Mouse (Mus musculus) stomach, postnatal 0 days (tissue): ENCODE data around the gene Ccdc149. TPM values are rescaled to one million over a fixed set of nuclear protein-coding genes. Genes with fewer than 3 reads are reported as not detected.

Experiments used
- ATAC-seq: fragments of 200-750 bp; cut with Nextera tagmentation; 2 replicates; pipeline ENCODE4 v1.8.0; 2017; ENCODE audit not compliant: low FRiP score, low TSS enrichment
- DNase-seq: peaks from one replicate; pipeline ENCODE4 v3.0.0-alpha.2; 2016; ENCODE audit warnings: low spot score
- H3K27ac ChIP-seq: fragments of 300-500 bp; sonication (generic); replicated peaks from 2 replicates; pipeline ENCODE4 v1.5.1; 2014; ENCODE audit warnings: mild to moderate bottlenecking, control low read depth
- H3K27me3 ChIP-seq: fragments of 300-500 bp; sonication (generic); 2 replicates; pipeline ENCODE4 v1.6.1; 2014; ENCODE audit warnings: low read length; ENCODE audit not compliant: control insufficient read depth, insufficient read depth
- H3K36me3 ChIP-seq: fragments of 300-500 bp; sonication (generic); 2 replicates; pipeline ENCODE4 v1.6.1; 2014; ENCODE audit warnings: low read length, mixed read lengths; ENCODE audit not compliant: control insufficient read depth, insufficient read depth
- H3K4me1 ChIP-seq: fragments of 300-500 bp; sonication (generic); replicated peaks from 2 replicates; pipeline ENCODE4 v1.6.1; 2014; ENCODE audit warnings: antibody characterized with exemption; ENCODE audit not compliant: control insufficient read depth, insufficient read depth
- H3K4me2 ChIP-seq: fragments of 300-500 bp; sonication (generic); replicated peaks from 2 replicates; pipeline ENCODE4 v1.6.1; 2014; ENCODE audit warnings: low read depth, mild to moderate bottlenecking, control low read depth, moderate library complexity
- H3K4me3 ChIP-seq: fragments of 300-500 bp; sonication (generic); 2 replicates; pipeline ENCODE4 v1.5.1; 2014; ENCODE audit warnings: low read depth, low read length, control low read depth
- H3K9ac ChIP-seq: fragments of 300-500 bp; sonication (generic); 2 replicates; pipeline ENCODE4 v1.6.1; 2014; ENCODE audit warnings: mild to moderate bottlenecking, low read length, control low read depth, mixed read lengths
- H3K9me3 ChIP-seq: fragments of 300-500 bp; sonication (generic); 2 replicates; pipeline ENCODE4 v1.6.1; 2016; ENCODE audit warnings: low read length; ENCODE audit not compliant: control insufficient read depth
- CTCF ChIP-seq: IDR thresholded peaks from 2 replicates; pipeline ENCODE4 v1.5.1; 2016; ENCODE audit warnings: antibody characterized with exemption, low read depth, mild to moderate bottlenecking, moderate library complexity
- EP300 ChIP-seq: optimal IDR thresholded peaks from 2 replicates; pipeline ENCODE3; 2016; ENCODE audit warnings: antibody characterized with exemption
- WGBS: fragments of 180-500 bp; shearing (Covaris S2); extraction: QIAGEN DNeasy Blood & Tissue Kit; methylation state at CpG from one replicate; pipeline ENCODE4 v1.1.7; 2014; 5-methylcytosine and 5-hydroxymethylcytosine counted together
- polyA plus RNA-seq: library from polyadenylated mRNA; unstranded; fragments of >200 nt; fragmentation: Nextera tagmentation; extraction: Ambion mirVana; gene quantifications from 2 replicates; pipeline ENCODE4 v1.2.1, GENCODE M21; 2015

The Ccdc149 gene
- polyA plus RNA-seq, 1 experiment from 2014 or later = 3.4 TPM

GRCm38 (mm10) chr5:52438946-52439345, 32.4 kb downstream of the Ccdc149 start:
- Histone ChIP-seq H3K27me3 (no peaks in the 10 kb centered on the region), H3K4me3 (no peak overlapping the region), H3K36me3 (no peaks in the 10 kb centered on the region), H3K9me3 (no peaks in the 10 kb centered on the region), H3K9ac (no peak overlapping the region), H3K4me1 (no peaks in the 10 kb centered on the region), H3K27ac (no peak overlapping the region), H3K4me2 (no peak overlapping the region)
- DNase-seq = no peak
- TF ChIP-seq CTCF (no peak), EP300 (no peak)
- WGBS = 74% methylated on average over 7 of the region's 7 CpGs
- no peak for ATAC-seq

- ATAC-seq (no peak), DNase-seq (no peak)
- H3K9ac ChIP-seq = no peak overlapping the region
- H3K9me3 ChIP-seq = no peaks in the 10 kb centered on the region
- no peak overlapping the region for H3K4me2 ChIP-seq
- H3K36me3 ChIP-seq = no peaks in the 10 kb centered on the region
- 79% methylated on average over 6 of the region's 6 CpGs for WGBS
- no peaks in the 10 kb centered on the region for H3K4me1 ChIP-seq
- H3K4me3 ChIP-seq = no peak overlapping the region
- no peak overlapping the region for H3K27ac ChIP-seq
- TF ChIP-seq CTCF (no peak), EP300 (no peak)
- no peaks in the 10 kb centered on the region for H3K27me3 ChIP-seq
Observed at GRCm38 (mm10) chr5:52435533-52435932, 35.8 kb downstream of the Ccdc149 start.

- Histone ChIP-seq H3K9me3 (no peaks in the 10 kb centered on the region), H3K36me3 (no peaks in the 10 kb centered on the region), H3K9ac (no peak overlapping the region), H3K4me2 (no peak overlapping the region), H3K4me1 (no peaks in the 10 kb centered on the region), H3K27ac (no peak overlapping the region), H3K4me3 (no peak overlapping the region), H3K27me3 (no peaks in the 10 kb centered on the region)
- WGBS = 41% methylated on average over 8 of the region's 8 CpGs
- DNase-seq (peak; percentile 66), ATAC-seq (peak; percentile 93)
- no peak for TF ChIP-seq EP300
- no peak for TF ChIP-seq CTCF
Observed at GRCm38 (mm10) chr5:52431276-52431844, 40.0 kb downstream of the Ccdc149 start.

- DNase-seq = no peak
- ATAC-seq = no peak
- WGBS = 65% methylated on average over 14 of the region's 14 CpGs
- TF ChIP-seq CTCF (no peak), EP300 (no peak)
- Histone ChIP-seq H3K9me3 (no peaks in the 10 kb centered on the region), H3K9ac (no peak overlapping the region), H3K4me1 (no peaks in the 10 kb centered on the region), H3K27me3 (no peaks in the 10 kb centered on the region), H3K4me2 (no peak overlapping the region), H3K36me3 (no peaks in the 10 kb centered on the region), H3K27ac (no peak overlapping the region), H3K4me3 (no peak overlapping the region)
Observed at GRCm38 (mm10) chr5:52429731-52430480, 41.4 kb downstream of the Ccdc149 start.

GRCm38 (mm10) chr5:52428613-52429012, 42.7 kb downstream of the Ccdc149 start:
- 53% methylated on average over 4 of the region's 4 CpGs for WGBS

GRCm38 (mm10) chr5:52425819-52426218, 45.5 kb downstream of the Ccdc149 start:
- Histone ChIP-seq H3K4me1 (no peaks in the 10 kb centered on the region), H3K36me3 (no peaks in the 10 kb centered on the region), H3K4me2 (no peak overlapping the region), H3K9ac (no peak overlapping the region), H3K27ac (no peak overlapping the region), H3K4me3 (no peak overlapping the region), H3K27me3 (no peaks in the 10 kb centered on the region), H3K9me3 (no peaks in the 10 kb centered on the region)
- DNase-seq (no peak), ATAC-seq (no peak)
- TF ChIP-seq EP300 (no peak), CTCF (no peak)
- WGBS = 56% methylated on average over 9 of the region's 9 CpGs

More at GRCm38 (mm10) chr5:52428613-52429012, 42.7 kb downstream of the Ccdc149 start:
- H3K4me1 ChIP-seq = no peaks in the 10 kb centered on the region
- no peaks in the 10 kb centered on the region for H3K27me3 ChIP-seq
- no peak overlapping the region for H3K4me2 ChIP-seq
- no peaks in the 10 kb centered on the region for H3K36me3 ChIP-seq
- no peak overlapping the region for H3K9ac ChIP-seq
- H3K9me3 ChIP-seq = no peaks in the 10 kb centered on the region
- DNase-seq = no peak
- no peak overlapping the region for H3K4me3 ChIP-seq
- no peak for ATAC-seq
- no peak overlapping the region for H3K27ac ChIP-seq
- no peak for TF ChIP-seq EP300
- TF ChIP-seq CTCF = no peak
